Mouse (Mus musculus) adrenal gland (tissue): ENCODE data around the gene Alkbh7.

Experiments used
- intact Hi-C: fragments of 180-260 bp; cut with DNase I; formaldehyde crosslinking; loops from one replicate; pipeline ENCODE4 v1.15.1; 2025

The Alkbh7 gene

GRCm38 (mm10) chr17:57027471-57027870 lies 30.3 kb downstream of the Alkbh7 start:
- intact Hi-C loops: no loop called here

DNA sequence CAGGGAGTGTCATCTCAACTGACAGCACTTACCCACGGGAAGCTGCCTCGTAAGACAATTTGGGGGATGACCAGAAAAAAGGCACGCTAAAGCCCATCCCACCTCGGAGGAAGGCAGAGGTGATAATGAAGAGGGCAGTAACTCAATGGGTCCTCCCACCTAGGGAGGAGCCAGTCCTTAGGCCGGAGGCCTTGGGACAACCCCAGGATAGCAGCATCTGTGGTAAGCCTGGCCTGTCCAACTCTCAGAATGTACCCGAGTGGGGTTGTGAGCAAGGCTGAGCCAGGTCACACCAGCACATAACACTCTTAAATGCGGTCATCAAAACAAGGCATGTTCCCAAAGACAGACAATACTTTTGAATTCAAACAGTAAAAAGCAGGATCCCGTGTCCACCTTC lies 32.6 kb downstream of the Alkbh7 start:
- intact Hi-C loops: no loop called here

GRCm38 (mm10) chr17:57030931-57031660 lies 34.0 kb downstream of the Alkbh7 start, which contains the start of gene Khsrp:
TSS of gene Khsrp (minus strand) at chr17:57031522.
- intact Hi-C loops: no loop called here

DNA sequence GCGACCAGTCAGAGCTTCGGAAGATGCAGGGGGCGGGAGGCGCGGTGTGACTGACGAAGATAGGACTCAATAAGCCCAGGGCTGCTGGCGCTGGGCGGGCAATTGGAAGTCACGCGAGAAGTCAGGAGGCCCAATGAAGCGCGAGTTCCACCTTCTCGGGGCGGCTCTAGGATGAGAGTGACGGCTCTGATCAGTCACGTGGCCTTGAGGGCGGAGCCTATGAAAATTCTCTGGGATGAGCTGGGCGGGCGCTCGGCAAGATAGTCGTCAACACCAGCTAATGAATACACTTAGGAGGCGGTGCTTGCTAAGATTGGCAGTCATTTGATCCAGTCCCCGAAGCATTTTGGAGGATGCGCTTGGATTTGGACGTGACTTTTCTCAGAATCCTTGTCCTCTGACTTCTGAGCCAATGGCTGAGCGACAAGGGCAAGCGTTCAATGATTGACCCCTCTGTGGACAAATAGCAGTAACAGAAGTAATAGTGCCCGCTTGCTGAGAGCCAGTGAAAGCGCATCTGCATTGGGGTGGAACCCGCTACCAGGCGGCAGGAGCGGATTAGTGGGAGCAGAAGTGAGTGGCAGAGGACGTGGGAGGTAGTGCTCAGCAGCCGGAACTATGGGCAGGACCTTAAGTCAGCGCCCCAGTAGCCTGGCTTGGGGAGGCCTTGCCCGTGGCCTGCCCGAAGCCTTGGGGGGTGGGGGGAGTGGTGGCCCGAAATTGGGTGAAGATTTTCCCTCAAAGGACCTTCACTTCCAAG lies 34.7 kb downstream of the Alkbh7 start:
- intact Hi-C loops: no loop called here

- intact Hi-C loops: no loop called here
Measured at GRCm38 (mm10) chr17:57032854-57033253, 35.7 kb downstream of the Alkbh7 start.

GRCm38 (mm10) chr17:57038978-57039377 lies 41.8 kb downstream of the Alkbh7 start:
- intact Hi-C loops: no loop called here

GRCm38 (mm10) chr17:57041554-57041953 lies 44.4 kb downstream of the Alkbh7 start, which contains the start of gene Slc25a41:
TSS of gene Slc25a41 (minus strand) at chr17:57041654.
- intact Hi-C loops: no loop called here

- intact Hi-C loops: no loop called here
Measured at GRCm38 (mm10) chr17:57047406-57047805, 50.3 kb downstream of the Alkbh7 start.

- intact Hi-C loops: no loop called here
Measured at GRCm38 (mm10) chr17:57048816-57049215, 51.7 kb downstream of the Alkbh7 start.
